Mouse (Mus musculus): Measurements from ENCODE around the gene Pdgfd. TPM values are rescaled to one million over a fixed set of nuclear protein-coding genes. Genes with fewer than 3 reads are reported as not detected.

Gene Pdgfd
- polyA plus RNA-seq, 1 experiment from 2014 or later = 16.5 TPM

GRCm38 (mm10) chr9:6251990-6252389 lies 83.6 kb downstream of the Pdgfd start:
- H3K4me2 ChIP-seq = no peak overlapping the region
- H3K9ac ChIP-seq = no peak overlapping the region
- no peaks in the 10 kb centered on the region for H3K27me3 ChIP-seq
- no peaks in the 10 kb centered on the region for H3K4me1 ChIP-seq
- no peaks in the 10 kb centered on the region for H3K36me3 ChIP-seq
- WGBS = 88% methylated on average over 2 of the region's 2 CpGs
- no peak for ATAC-seq (replicated peaks; ENCODE audit: low FRiP score)
- H3K27ac ChIP-seq = no peak overlapping the region
- H3K9me3 ChIP-seq (replicated peaks) = no peaks in the 10 kb centered on the region
- H3K4me3 ChIP-seq (replicated peaks) = no peak overlapping the region

GRCm38 (mm10) chr9:6257072-6257471 lies 88.7 kb downstream of the Pdgfd start:
- H3K4me3 ChIP-seq (replicated peaks) = no peak overlapping the region
- no peak for ATAC-seq (replicated peaks; ENCODE audit: low FRiP score)
- H3K9ac ChIP-seq = no peak overlapping the region
- no peaks in the 10 kb centered on the region for H3K27me3 ChIP-seq
- no peaks in the 10 kb centered on the region for H3K9me3 ChIP-seq (replicated peaks)
- H3K27ac ChIP-seq = no peak overlapping the region
- no peaks in the 10 kb centered on the region for H3K36me3 ChIP-seq
- no peaks in the 10 kb centered on the region for H3K4me1 ChIP-seq
- no peak overlapping the region for H3K4me2 ChIP-seq

GRCm38 (mm10) chr9:6264820-6265219 lies 96.4 kb downstream of the Pdgfd start:
- no peaks in the 10 kb centered on the region for H3K4me1 ChIP-seq
- H3K27me3 ChIP-seq = no peaks in the 10 kb centered on the region
- no peaks in the 10 kb centered on the region for H3K9me3 ChIP-seq (replicated peaks)
- no peak overlapping the region for H3K9ac ChIP-seq
- no peak overlapping the region for H3K27ac ChIP-seq
- no peak for ATAC-seq (replicated peaks; ENCODE audit: low FRiP score)
- H3K36me3 ChIP-seq = no peaks in the 10 kb centered on the region
- WGBS = 81% methylated on average over 2 of the region's 2 CpGs
- no peak overlapping the region for H3K4me3 ChIP-seq (replicated peaks)
- no peak overlapping the region for H3K4me2 ChIP-seq

GRCm38 (mm10) chr9:6269796-6270280 lies 101.5 kb downstream of the Pdgfd start, which contains the start of gene Ddi1:
Gene Ddi1 (minus strand): TSS chr9:6269846.
- 81% methylated on average over 1 of the region's 1 CpGs for WGBS
- Histone ChIP-seq H3K4me1 (no peaks in the 10 kb centered on the region), H3K9me3 (replicated peaks) (no peaks in the 10 kb centered on the region), H3K27ac (no peak within 1 kb of the TSS), H3K4me2 (no peak within 1 kb of the TSS), H3K36me3 (no peaks in the 10 kb centered on the region), H3K9ac (no peak within 1 kb of the TSS), H3K4me3 (replicated peaks) (no peak within 1 kb of the TSS), H3K27me3 (no peaks in the 10 kb centered on the region)
- no peak for ATAC-seq (replicated peaks; ENCODE audit: low FRiP score)

- Histone ChIP-seq H3K9me3 (replicated peaks) (no peaks in the 10 kb centered on the region), H3K4me2 (no peak overlapping the region), H3K36me3 (no peaks in the 10 kb centered on the region), H3K9ac (no peak overlapping the region), H3K27ac (no peak overlapping the region), H3K27me3 (no peaks in the 10 kb centered on the region), H3K4me1 (no peaks in the 10 kb centered on the region), H3K4me3 (replicated peaks) (no peak overlapping the region)
- ATAC-seq (replicated peaks; ENCODE audit: low FRiP score) = no peak
- 76% methylated on average over 1 of the region's 1 CpGs for WGBS
Measured at GRCm38 (mm10) chr9:6276395-6276794, 108.0 kb downstream of the Pdgfd start.

GRCm38 (mm10) chr9:6277526-6277925 lies 109.1 kb downstream of the Pdgfd start:
- no peak overlapping the region for H3K9ac ChIP-seq
- no peaks in the 10 kb centered on the region for H3K27me3 ChIP-seq
- no peaks in the 10 kb centered on the region for H3K36me3 ChIP-seq
- peak overlapping the region; percentile 9; the same call in 1 of the 2 replicates for H3K27ac ChIP-seq
- H3K4me3 ChIP-seq (replicated peaks) = no peak overlapping the region
- no peaks in the 10 kb centered on the region for H3K4me1 ChIP-seq
- ATAC-seq (replicated peaks; ENCODE audit: low FRiP score) = no peak
- H3K4me2 ChIP-seq = no peak overlapping the region
- no peaks in the 10 kb centered on the region for H3K9me3 ChIP-seq (replicated peaks)

- Histone ChIP-seq H3K36me3 (no peaks in the 10 kb centered on the region), H3K4me2 (no peak overlapping the region), H3K4me1 (no peaks in the 10 kb centered on the region), H3K27me3 (no peaks in the 10 kb centered on the region), H3K4me3 (replicated peaks) (no peak overlapping the region), H3K9ac (no peak overlapping the region), H3K9me3 (replicated peaks) (no peaks in the 10 kb centered on the region), H3K27ac (no peak overlapping the region)
- WGBS = 48% methylated on average over 1 of the region's 1 CpGs
- peak; percentile 96 for ATAC-seq (replicated peaks; ENCODE audit: low FRiP score)
Measured at GRCm38 (mm10) chr9:6286770-6287169, 118.4 kb downstream of the Pdgfd start.

- H3K27me3 ChIP-seq = no peaks in the 10 kb centered on the region
- H3K4me2 ChIP-seq = no peak overlapping the region
- H3K36me3 ChIP-seq = no peaks in the 10 kb centered on the region
- 27% methylated on average over 2 of the region's 2 CpGs for WGBS
- no peak for ATAC-seq (replicated peaks; ENCODE audit: low FRiP score)
- no peak overlapping the region for H3K9ac ChIP-seq
- no peak overlapping the region for H3K27ac ChIP-seq
- H3K4me3 ChIP-seq (replicated peaks) = no peak overlapping the region
- no peaks in the 10 kb centered on the region for H3K4me1 ChIP-seq
- H3K9me3 ChIP-seq (replicated peaks) = no peaks in the 10 kb centered on the region
Measured at GRCm38 (mm10) chr9:6289211-6289696, 120.9 kb downstream of the Pdgfd start.

- Histone ChIP-seq H3K9ac (no peak overlapping the region), H3K4me3 (replicated peaks) (no peak overlapping the region)
- ATAC-seq (replicated peaks; ENCODE audit: low FRiP score) = no peak
Measured at GRCm38 (mm10) chr9:6298547-6298946, 130.2 kb downstream of the Pdgfd start.

GRCm38 (mm10) chr9:6302050-6302449 lies 133.7 kb downstream of the Pdgfd start:
- Histone ChIP-seq H3K9me3 (replicated peaks) (no peaks in the 10 kb centered on the region), H3K4me3 (replicated peaks) (no peak overlapping the region), H3K27me3 (no peaks in the 10 kb centered on the region), H3K9ac (no peak overlapping the region), H3K4me1 (no peaks in the 10 kb centered on the region), H3K36me3 (no peaks in the 10 kb centered on the region), H3K4me2 (no peak overlapping the region), H3K27ac (no peak overlapping the region)
- WGBS = 59% methylated on average over 3 of the region's 3 CpGs
- ATAC-seq (replicated peaks; ENCODE audit: low FRiP score) = no peak

More at GRCm38 (mm10) chr9:6298547-6298946, 130.2 kb downstream of the Pdgfd start:
- Histone ChIP-seq H3K4me1 (no peaks in the 10 kb centered on the region), H3K9me3 (replicated peaks) (no peaks in the 10 kb centered on the region), H3K27me3 (no peaks in the 10 kb centered on the region), H3K4me2 (no peak overlapping the region), H3K36me3 (no peaks in the 10 kb centered on the region), H3K27ac (no peak overlapping the region)
- WGBS = 78% methylated on average over 2 of the region's 2 CpGs

- H3K9ac ChIP-seq = no peak overlapping the region
- H3K36me3 ChIP-seq = no peaks in the 10 kb centered on the region
- no peaks in the 10 kb centered on the region for H3K4me1 ChIP-seq
- no peak overlapping the region for H3K4me2 ChIP-seq
- ATAC-seq (replicated peaks; ENCODE audit: low FRiP score) = no peak
- no peaks in the 10 kb centered on the region for H3K27me3 ChIP-seq
- no peak overlapping the region for H3K4me3 ChIP-seq (replicated peaks)
- no peaks in the 10 kb centered on the region for H3K9me3 ChIP-seq (replicated peaks)
- WGBS = 86% methylated on average over 3 of the region's 3 CpGs
- no peak overlapping the region for H3K27ac ChIP-seq
Measured at GRCm38 (mm10) chr9:6304590-6304989, 136.2 kb downstream of the Pdgfd start.

- H3K4me1 ChIP-seq = no peaks in the 10 kb centered on the region
- no peak overlapping the region for H3K9ac ChIP-seq
- H3K4me3 ChIP-seq (replicated peaks) = no peak overlapping the region
- 84% methylated on average over 3 of the region's 3 CpGs for WGBS
- H3K36me3 ChIP-seq = no peaks in the 10 kb centered on the region
- no peaks in the 10 kb centered on the region for H3K9me3 ChIP-seq (replicated peaks)
- no peak overlapping the region for H3K4me2 ChIP-seq
- no peaks in the 10 kb centered on the region for H3K27me3 ChIP-seq
- no peak for ATAC-seq (replicated peaks; ENCODE audit: low FRiP score)
- H3K27ac ChIP-seq = no peak overlapping the region
Measured at GRCm38 (mm10) chr9:6305847-6306246, 137.5 kb downstream of the Pdgfd start.

GRCm38 (mm10) chr9:6317114-6317513 lies 148.7 kb downstream of the Pdgfd start:
- H3K4me3 ChIP-seq (replicated peaks) = no peak overlapping the region
- no peaks in the 10 kb centered on the region for H3K27me3 ChIP-seq
- 39% methylated on average over 1 of the region's 1 CpGs for WGBS
- H3K9ac ChIP-seq = no peak overlapping the region
- no peaks in the 10 kb centered on the region for H3K9me3 ChIP-seq (replicated peaks)
- no peak overlapping the region for H3K4me2 ChIP-seq
- no peak overlapping the region for H3K27ac ChIP-seq
- no peak for ATAC-seq (replicated peaks; ENCODE audit: low FRiP score)
- no peaks in the 10 kb centered on the region for H3K36me3 ChIP-seq
- no peaks in the 10 kb centered on the region for H3K4me1 ChIP-seq

All from kidney, embryonic 15.5 days (tissue).